Mouse (Mus musculus): ENCODE results near the gene Pkn1. TPM values are rescaled to one million over a fixed set of nuclear protein-coding genes. Genes with fewer than 3 reads are reported as not detected.

The Pkn1 gene
- total and polyA plus RNA-seq, 3 experiments = 89.4 to 153 (median 104) TPM

DNA sequence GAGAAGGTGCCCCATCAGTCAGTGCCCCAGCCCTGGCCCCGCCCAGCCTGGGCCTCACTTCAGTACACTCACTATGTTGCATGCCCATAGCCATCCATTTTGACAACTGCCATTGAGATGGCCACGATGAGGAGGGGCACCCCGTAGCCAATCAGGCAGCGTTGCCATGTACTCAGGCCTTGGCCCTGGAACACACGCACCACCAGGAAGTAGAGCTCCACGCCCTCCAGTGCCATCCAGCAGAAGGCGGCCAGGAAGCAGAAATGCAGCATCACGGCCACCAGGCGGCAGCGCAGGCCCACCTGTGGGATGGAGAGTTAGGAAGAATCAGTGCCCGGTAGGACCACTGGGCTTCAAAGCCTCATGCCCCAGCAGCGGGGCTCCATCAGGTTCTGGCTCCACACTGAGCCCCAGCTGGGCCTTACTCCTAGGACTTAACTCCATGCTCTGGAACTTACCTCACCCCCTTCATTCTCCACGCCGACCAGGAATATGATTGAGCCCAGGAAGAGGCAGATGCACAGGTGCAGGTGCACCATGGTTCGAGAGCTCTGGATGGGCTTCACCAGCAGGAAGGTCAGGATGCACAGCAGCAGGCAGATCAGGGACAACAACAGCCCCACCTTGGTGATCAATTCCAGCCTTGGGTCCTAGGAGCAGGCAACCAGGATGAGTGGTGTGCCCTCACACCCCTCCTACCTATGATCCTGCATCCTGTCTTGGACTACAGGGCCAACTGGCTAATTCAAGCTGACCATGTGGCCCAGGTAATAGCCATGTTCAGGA, 25.9 kb upstream of the Pkn1 start:
- Histone ChIP-seq H3K4me1 (ENCODE audit: insufficient read depth, low read depth, low read length) (peaks cover 86% of the 10 kb centered on the region), H3K36me3 (replicated peaks) (peaks cover 97% of the 10 kb centered on the region), H3K27me3 (ENCODE audit: insufficient read depth, low read length) (no peaks in the 10 kb centered on the region; the same call in 1 of the 2 replicates), H3K9me3 (replicated peaks) (no peaks in the 10 kb centered on the region), H3K4me3 (ENCODE audit: low read depth, low read length) (peak overlapping the region; percentile 28; the same call in 1 of the 2 replicates)
- DNase-seq (ENCODE audit: low spot score) (peak; percentile 70), ATAC-seq (ENCODE audit: extremely low read depth, insufficient number of reproducible peaks, low FRiP score, poor library complexity, severe bottlenecking) (peak; percentile 79)
- TF ChIP-seq CTCF (IDR thresholded peaks at IDR 0.05; ENCODE audit: low read depth, low read length) = peak; percentile 54
- no peak for TF ChIP-seq GATA1 (IDR thresholded peaks at IDR 0.05; ENCODE audit: borderline replicate concordance, low read length)
- TF ChIP-seq POLR2AphosphoS5 (IDR thresholded peaks at IDR 0.05; ENCODE audit: insufficient replicate concordance, low read depth, low read length) = peak; percentile 83
- no peak for TF ChIP-seq GATA2 (IDR thresholded peaks at IDR 0.05; ENCODE audit: borderline replicate concordance, low read depth, low read length)
- TF ChIP-seq TAL1 (conservative IDR thresholded peaks at IDR 0.05; ENCODE audit: low read depth, low read length) = no peak

DNA sequence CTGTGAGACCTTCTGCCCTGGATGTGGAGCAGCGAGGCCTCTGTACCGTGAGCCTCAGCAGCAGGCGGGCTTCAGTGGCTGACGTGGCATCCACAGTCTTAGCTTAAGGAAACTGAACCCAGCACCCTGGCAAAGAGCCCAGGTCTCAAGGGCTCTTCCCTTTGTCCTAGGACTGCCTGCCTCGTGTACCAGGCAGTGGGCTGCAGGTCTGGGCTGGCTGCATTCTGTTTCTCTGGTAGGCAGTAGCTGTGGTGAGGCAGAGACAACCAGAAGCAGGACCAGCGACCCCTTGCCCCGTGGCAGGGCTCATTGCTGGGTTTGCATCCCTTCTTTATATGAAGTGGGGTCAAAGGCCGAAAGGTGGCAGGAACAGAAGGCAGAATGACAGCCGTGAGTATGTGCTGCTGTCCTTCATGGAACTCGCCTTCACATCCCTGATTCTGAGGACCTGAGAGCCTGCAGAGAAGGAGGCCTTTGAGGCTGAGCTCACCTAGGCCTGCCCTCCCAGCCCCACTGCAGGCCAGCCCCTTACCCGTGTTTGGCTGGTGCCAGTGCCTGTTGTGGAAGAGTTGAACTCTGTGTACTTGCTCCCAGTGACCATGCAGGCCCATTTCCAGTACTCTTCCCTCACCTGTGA, 24.6 kb upstream of the Pkn1 start:
- DNase-seq (ENCODE audit: low spot score) (no peak), ATAC-seq (ENCODE audit: extremely low read depth, insufficient number of reproducible peaks, low FRiP score, poor library complexity, severe bottlenecking) (no peak)
- Histone ChIP-seq H3K27me3 (ENCODE audit: insufficient read depth, low read length) (no peaks in the 10 kb centered on the region; the same call in 1 of the 2 replicates), H3K9me3 (replicated peaks) (no peaks in the 10 kb centered on the region), H3K4me3 (ENCODE audit: low read depth, low read length) (no peak overlapping the region), H3K36me3 (replicated peaks) (peaks cover 97% of the 10 kb centered on the region), H3K4me1 (ENCODE audit: insufficient read depth, low read depth, low read length) (peaks cover 86% of the 10 kb centered on the region)
- TF ChIP-seq GATA2 (IDR thresholded peaks at IDR 0.05; ENCODE audit: borderline replicate concordance, low read depth, low read length) (no peak), POLR2AphosphoS5 (IDR thresholded peaks at IDR 0.05; ENCODE audit: insufficient replicate concordance, low read depth, low read length) (peak; percentile 83), TAL1 (conservative IDR thresholded peaks at IDR 0.05; ENCODE audit: low read depth, low read length) (no peak)

DNA sequence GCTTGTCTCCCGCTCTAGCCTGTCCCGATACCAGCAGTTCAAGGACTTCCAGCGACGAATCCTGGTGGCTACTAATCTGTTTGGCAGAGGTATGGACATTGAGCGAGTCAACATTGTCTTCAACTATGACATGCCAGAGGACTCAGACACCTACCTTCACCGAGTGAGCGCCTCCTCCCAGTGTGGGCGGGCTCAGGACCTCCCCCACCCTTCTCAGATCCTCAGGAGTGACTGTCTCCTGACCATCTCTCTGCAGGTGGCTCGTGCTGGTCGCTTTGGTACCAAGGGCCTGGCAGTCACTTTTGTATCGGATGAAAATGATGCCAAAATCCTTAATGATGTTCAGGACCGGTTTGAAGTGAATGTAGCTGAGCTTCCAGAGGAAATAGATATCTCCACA, 23.7 kb upstream of the Pkn1 start:
- Histone ChIP-seq H3K27me3 (ENCODE audit: insufficient read depth, low read length) (no peaks in the 10 kb centered on the region; the same call in 1 of the 2 replicates), H3K4me3 (ENCODE audit: low read depth, low read length) (no peak overlapping the region), H3K9me3 (replicated peaks) (no peaks in the 10 kb centered on the region), H3K4me1 (ENCODE audit: insufficient read depth, low read depth, low read length) (peaks cover 85% of the 10 kb centered on the region), H3K36me3 (replicated peaks) (peaks cover 96% of the 10 kb centered on the region)
- DNase-seq (ENCODE audit: low spot score) (no peak), ATAC-seq (ENCODE audit: extremely low read depth, insufficient number of reproducible peaks, low FRiP score, poor library complexity, severe bottlenecking) (no peak)
- no peak for TF ChIP-seq CTCF (IDR thresholded peaks at IDR 0.05; ENCODE audit: low read depth, low read length)
- TF ChIP-seq TAL1 (conservative IDR thresholded peaks at IDR 0.05; ENCODE audit: low read depth, low read length) = no peak
- TF ChIP-seq GATA1 (IDR thresholded peaks at IDR 0.05; ENCODE audit: borderline replicate concordance, low read length) = no peak
- TF ChIP-seq POLR2AphosphoS5 (IDR thresholded peaks at IDR 0.05; ENCODE audit: insufficient replicate concordance, low read depth, low read length) = 0 out of 2 replicates have a peak, but pooled peaks have one; percentile 48
- no peak for TF ChIP-seq GATA2 (IDR thresholded peaks at IDR 0.05; ENCODE audit: borderline replicate concordance, low read depth, low read length)

DNA sequence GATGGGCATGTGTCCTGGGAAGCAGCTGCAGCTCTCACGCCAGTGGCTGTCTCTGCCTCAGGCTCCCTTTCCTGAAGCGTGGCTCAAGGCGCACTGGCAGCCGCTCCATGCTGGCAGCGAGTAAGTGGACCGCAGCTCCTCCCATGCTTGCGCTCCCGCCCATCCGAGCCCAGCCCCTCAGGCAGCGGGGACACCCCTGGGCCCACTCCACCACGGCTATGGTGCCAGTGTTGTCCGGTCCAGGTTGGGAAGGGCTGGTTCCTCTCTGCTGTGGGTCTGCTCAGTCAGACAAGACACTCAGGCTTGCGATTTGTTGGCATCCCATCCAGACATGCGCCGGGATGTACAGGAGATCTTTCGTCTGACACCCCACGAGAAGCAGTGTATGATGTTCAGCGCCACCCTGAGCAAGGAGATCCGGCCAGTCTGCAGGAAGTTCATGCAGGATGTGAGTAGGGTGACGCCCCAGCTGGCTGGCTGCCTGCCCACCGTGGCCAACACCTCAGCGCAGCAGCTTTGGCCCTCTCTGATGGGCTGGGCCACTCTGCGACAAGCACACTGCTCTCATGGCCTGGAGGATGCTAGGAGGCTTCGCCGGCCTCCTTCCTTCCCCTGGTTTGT, 22.5 kb upstream of the Pkn1 start:
- TF ChIP-seq GATA2 (IDR thresholded peaks at IDR 0.05; ENCODE audit: borderline replicate concordance, low read depth, low read length) = no peak
- TF ChIP-seq POLR2AphosphoS5 (IDR thresholded peaks at IDR 0.05; ENCODE audit: insufficient replicate concordance, low read depth, low read length) = peak; percentile 47
- Histone ChIP-seq H3K4me3 (ENCODE audit: low read depth, low read length) (peak overlapping the region; percentile 30; the same call in 1 of the 2 replicates), H3K4me1 (ENCODE audit: insufficient read depth, low read depth, low read length) (peaks cover 93% of the 10 kb centered on the region), H3K36me3 (replicated peaks) (peaks cover 94% of the 10 kb centered on the region), H3K9me3 (replicated peaks) (no peaks in the 10 kb centered on the region), H3K27me3 (ENCODE audit: insufficient read depth, low read length) (no peaks in the 10 kb centered on the region; the same call in 1 of the 2 replicates)
- DNase-seq (ENCODE audit: low spot score) (no peak), ATAC-seq (ENCODE audit: extremely low read depth, insufficient number of reproducible peaks, low FRiP score, poor library complexity, severe bottlenecking) (no peak)

DNA sequence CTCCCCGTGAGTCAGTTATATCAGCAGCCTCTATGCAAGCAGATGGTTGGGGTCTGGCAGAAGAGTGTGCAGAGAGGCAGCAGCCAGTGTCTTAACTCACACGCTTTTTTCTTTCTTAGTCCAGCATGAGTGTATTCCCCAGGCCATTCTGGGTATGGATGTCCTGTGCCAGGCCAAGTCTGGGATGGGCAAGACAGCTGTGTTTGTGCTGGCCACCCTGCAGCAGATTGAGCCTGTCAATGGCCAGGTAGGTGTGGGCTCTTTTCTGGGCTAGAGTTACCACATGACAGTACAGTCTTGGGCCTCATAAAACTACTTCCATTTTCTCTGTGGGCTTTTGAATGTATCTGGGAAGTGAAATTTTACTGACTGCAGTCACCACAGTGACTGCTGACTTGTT, 20.7 kb upstream of the Pkn1 start:
- Histone ChIP-seq H3K27me3 (ENCODE audit: insufficient read depth, low read length) (no peaks in the 10 kb centered on the region; the same call in 1 of the 2 replicates), H3K4me1 (ENCODE audit: insufficient read depth, low read depth, low read length) (peaks cover 84% of the 10 kb centered on the region), H3K4me3 (ENCODE audit: low read depth, low read length) (no peak overlapping the region), H3K36me3 (replicated peaks) (peaks cover 76% of the 10 kb centered on the region), H3K9me3 (replicated peaks) (no peaks in the 10 kb centered on the region)
- ATAC-seq (ENCODE audit: extremely low read depth, insufficient number of reproducible peaks, low FRiP score, poor library complexity, severe bottlenecking) (no peak), DNase-seq (ENCODE audit: low spot score) (no peak)
- no peak for TF ChIP-seq GATA1 (IDR thresholded peaks at IDR 0.05; ENCODE audit: borderline replicate concordance, low read length)
- no peak for TF ChIP-seq TAL1 (conservative IDR thresholded peaks at IDR 0.05; ENCODE audit: low read depth, low read length)
- TF ChIP-seq CTCF (IDR thresholded peaks at IDR 0.05; ENCODE audit: low read depth, low read length) = no peak
- no peak for TF ChIP-seq POLR2AphosphoS5 (IDR thresholded peaks at IDR 0.05; ENCODE audit: insufficient replicate concordance, low read depth, low read length)
- TF ChIP-seq GATA2 (IDR thresholded peaks at IDR 0.05; ENCODE audit: borderline replicate concordance, low read depth, low read length) = no peak

DNA sequence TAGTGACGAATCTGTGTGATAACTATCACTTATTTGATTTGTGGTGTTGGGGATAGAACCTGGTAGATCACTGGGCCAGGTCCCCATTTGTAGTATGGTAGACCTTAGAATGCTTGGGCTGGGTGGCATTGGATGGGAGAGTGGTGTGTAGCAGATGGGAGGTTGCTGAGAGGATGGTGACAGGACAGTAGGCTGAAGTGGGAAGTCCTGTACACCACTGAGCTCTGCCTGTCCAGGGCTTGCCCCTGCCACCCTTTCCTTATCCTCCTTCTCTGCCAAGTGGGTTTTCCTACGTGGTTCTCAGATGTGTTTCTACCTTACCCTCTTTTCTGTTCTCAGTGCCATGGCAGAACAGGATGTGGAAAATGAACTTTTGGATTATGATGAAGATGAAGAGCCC, 20.1 kb upstream of the Pkn1 start:
- Histone ChIP-seq H3K27me3 (ENCODE audit: insufficient read depth, low read length) (no peaks in the 10 kb centered on the region; the same call in 1 of the 2 replicates), H3K36me3 (replicated peaks) (peaks cover 70% of the 10 kb centered on the region), H3K4me3 (ENCODE audit: low read depth, low read length) (no peak overlapping the region; the same call in 1 of the 2 replicates), H3K9me3 (replicated peaks) (no peaks in the 10 kb centered on the region), H3K4me1 (ENCODE audit: insufficient read depth, low read depth, low read length) (peaks cover 79% of the 10 kb centered on the region)
- DNase-seq (ENCODE audit: low spot score) (no peak), ATAC-seq (ENCODE audit: extremely low read depth, insufficient number of reproducible peaks, low FRiP score, poor library complexity, severe bottlenecking) (no peak)
- TF ChIP-seq TAL1 (conservative IDR thresholded peaks at IDR 0.05; ENCODE audit: low read depth, low read length) = no peak
- no peak for TF ChIP-seq GATA1 (IDR thresholded peaks at IDR 0.05; ENCODE audit: borderline replicate concordance, low read length)
